Mouse (Mus musculus): Measurements from ENCODE around the gene Rorc.

DNA sequence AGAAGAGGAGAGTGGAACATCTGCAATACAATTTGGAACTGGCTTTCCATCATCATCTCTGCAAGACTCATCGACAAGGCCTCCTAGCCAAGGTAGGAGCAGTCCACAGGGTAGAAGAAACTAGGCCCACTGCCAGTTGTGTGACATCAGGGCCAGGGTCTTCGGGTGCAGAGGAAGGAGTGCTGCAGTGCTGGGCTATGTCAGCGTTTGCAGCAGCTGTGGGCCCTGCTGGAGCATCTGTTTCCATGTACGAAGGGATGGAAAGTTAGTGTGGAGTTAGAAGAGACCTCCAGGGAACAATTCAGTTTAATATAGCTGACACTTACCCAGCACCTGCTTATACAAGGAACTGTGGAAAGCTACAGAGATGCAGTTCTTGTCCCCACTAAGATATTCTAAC, 20.5 kb downstream of the Rorc start:
- TF ChIP-seq CTCF (conservative IDR thresholded peaks at IDR 0.05; ENCODE audit: insufficient read depth, insufficient read length, low read depth, low read length) (no peak), POLR2A (IDR thresholded peaks at IDR 0.05; ENCODE audit: low read depth, low read length) (no peak)
